Mouse (Mus musculus) liver, embryonic 16.5 days (tissue): Measurements from ENCODE around the gene Upp2. TPM values are rescaled to one million over a fixed set of nuclear protein-coding genes. Genes with fewer than 3 reads are reported as not detected.
A peak's percentile ranks its signal among the peaks of the same experiment; 100 is the strongest.

ENCODE experiments used
- ATAC-seq: fragments of 200-750 bp; cut with Nextera tagmentation; 2 replicates; pipeline ENCODE4 v1.8.0; 2017; ENCODE audit warnings: low read depth, mild to moderate bottlenecking, moderate number of reproducible peaks, moderate library complexity
- H3K27ac ChIP-seq: fragments of 300-500 bp; sonication (generic); 2 replicates; pipeline ENCODE4 v1.5.1; 2014; ENCODE audit warnings: mild to moderate bottlenecking, low read length
- H3K27me3 ChIP-seq: fragments of 300-500 bp; sonication (generic); 2 replicates; pipeline ENCODE4 v1.6.1; 2014; ENCODE audit warnings: low read depth, low read length, mixed read lengths; ENCODE audit not compliant: control insufficient read depth, insufficient read depth
- H3K36me3 ChIP-seq: fragments of 300-500 bp; sonication (generic); 2 replicates; pipeline ENCODE4 v1.6.1; 2014; ENCODE audit warnings: mild to moderate bottlenecking; ENCODE audit not compliant: control insufficient read depth, insufficient read depth
- H3K4me1 ChIP-seq: fragments of 300-500 bp; sonication (generic); 2 replicates; pipeline ENCODE4 v1.6.1; 2014; ENCODE audit warnings: low read depth, low read length, mixed read lengths; ENCODE audit not compliant: control insufficient read depth
- H3K4me2 ChIP-seq: fragments of 300-500 bp; sonication (generic); 2 replicates; pipeline ENCODE4 v1.6.1; 2014; ENCODE audit warnings: low read depth, low read length, mixed read lengths
- H3K4me3 ChIP-seq: fragments of 300-500 bp; sonication (generic); 2 replicates; pipeline ENCODE4 v1.5.1; 2014; ENCODE audit warnings: low read depth, mild to moderate bottlenecking, low read length
- H3K9ac ChIP-seq: fragments of 300-500 bp; sonication (generic); 2 replicates; pipeline ENCODE4 v1.6.1; 2014; ENCODE audit warnings: low read depth, low read length
- H3K9me3 ChIP-seq: fragments of 300-500 bp; sonication (generic); replicated peaks from 2 replicates; pipeline ENCODE4 v1.6.1; 2016; ENCODE audit warnings: low read length; ENCODE audit not compliant: control insufficient read depth
- WGBS: fragments of 180-500 bp; shearing (Covaris S2); extraction: QIAGEN DNeasy Blood & Tissue Kit; methylation state at CpG from one replicate; pipeline ENCODE4 v1.1.7; 2014; ENCODE audit not compliant: insufficient replicate concordance; 5-methylcytosine and 5-hydroxymethylcytosine counted together
- polyA plus RNA-seq: library from polyadenylated mRNA; unstranded; fragments of >200 nt; fragmentation: Nextera tagmentation; extraction: Ambion mirVana; gene quantifications from 2 replicates; pipeline ENCODE4 v1.2.1, GENCODE M21; 2015

Upp2 gene
- polyA plus RNA-seq, 1 experiment from 2014 or later = 5.5 TPM

- WGBS = 54% methylated on average over 7 of the region's 7 CpGs
Measured at GRCm38 (mm10) chr2:58787360-58787759, 220.3 kb downstream of the Upp2 start.

DNA sequence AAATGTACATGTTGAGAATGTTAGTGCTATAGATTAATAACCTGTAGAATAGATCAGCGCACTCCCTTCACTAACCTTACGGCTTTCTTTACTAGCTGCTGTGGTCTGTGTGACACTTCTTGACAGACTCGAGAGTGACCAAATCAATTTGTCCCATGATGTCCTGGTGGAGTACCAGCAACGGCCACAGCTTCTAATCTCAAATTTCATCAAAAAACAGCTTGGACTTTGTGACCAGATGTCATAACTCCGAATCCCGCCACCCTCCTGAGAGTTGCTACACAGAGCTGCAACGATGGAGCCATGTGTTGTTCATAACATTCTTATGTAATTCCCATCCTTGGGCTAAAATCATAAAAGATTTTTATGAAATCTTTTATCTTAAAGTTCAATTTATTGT, 222.8 kb downstream of the Upp2 start:
- 64% methylated on average over 7 of the region's 7 CpGs for WGBS
- no peak overlapping the region for H3K4me3 ChIP-seq
- no peak overlapping the region for H3K4me2 ChIP-seq
- no peaks in the 10 kb centered on the region for H3K9me3 ChIP-seq
- no peaks in the 10 kb centered on the region for H3K4me1 ChIP-seq
- H3K36me3 ChIP-seq = no peaks in the 10 kb centered on the region
- no peak overlapping the region for H3K9ac ChIP-seq
- no peak overlapping the region for H3K27ac ChIP-seq
- H3K27me3 ChIP-seq = no peaks in the 10 kb centered on the region
- no peak for ATAC-seq

More at GRCm38 (mm10) chr2:58787360-58787759, 220.3 kb downstream of the Upp2 start:
- Histone ChIP-seq H3K4me3 (no peak overlapping the region), H3K27ac (no peak overlapping the region), H3K9me3 (no peaks in the 10 kb centered on the region), H3K4me1 (no peaks in the 10 kb centered on the region), H3K27me3 (no peaks in the 10 kb centered on the region), H3K36me3 (no peaks in the 10 kb centered on the region), H3K9ac (no peak overlapping the region), H3K4me2 (no peak overlapping the region)
- ATAC-seq = no peak

DNA sequence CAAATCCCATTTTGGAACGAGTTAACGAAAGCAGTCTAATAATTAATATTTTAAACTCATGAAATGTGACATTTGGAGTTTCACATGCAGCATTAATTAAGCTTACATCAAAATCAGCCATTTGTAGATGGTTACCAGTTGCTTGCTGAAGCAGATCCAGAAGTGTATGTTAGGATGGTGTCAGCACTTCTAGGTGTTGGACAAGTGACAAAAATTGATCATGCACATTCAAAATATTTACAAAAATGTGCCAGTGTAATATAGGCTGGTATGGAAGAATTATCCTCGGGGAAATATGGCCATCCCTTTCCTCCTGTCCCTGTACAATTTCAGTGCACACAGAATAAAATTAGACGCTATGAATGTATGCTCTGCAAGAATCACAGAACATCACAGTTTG, 223.3 kb downstream of the Upp2 start:
- Histone ChIP-seq H3K4me3 (no peak overlapping the region), H3K9ac (no peak overlapping the region), H3K4me2 (no peak overlapping the region), H3K4me1 (no peaks in the 10 kb centered on the region), H3K27me3 (no peaks in the 10 kb centered on the region), H3K27ac (no peak overlapping the region), H3K9me3 (no peaks in the 10 kb centered on the region), H3K36me3 (no peaks in the 10 kb centered on the region)
- no peak for ATAC-seq
- 63% methylated on average over 4 of the region's 4 CpGs for WGBS

- Histone ChIP-seq H3K36me3 (no peaks in the 10 kb centered on the region), H3K27me3 (no peaks in the 10 kb centered on the region), H3K27ac (no peak overlapping the region), H3K4me2 (no peak overlapping the region), H3K9me3 (no peaks in the 10 kb centered on the region), H3K9ac (no peak overlapping the region), H3K4me1 (no peaks in the 10 kb centered on the region), H3K4me3 (no peak overlapping the region)
- WGBS = 59% methylated on average over 15 of the region's 15 CpGs
- ATAC-seq = peak; percentile 67
Measured at GRCm38 (mm10) chr2:58794489-58794888, 227.4 kb downstream of the Upp2 start.

DNA sequence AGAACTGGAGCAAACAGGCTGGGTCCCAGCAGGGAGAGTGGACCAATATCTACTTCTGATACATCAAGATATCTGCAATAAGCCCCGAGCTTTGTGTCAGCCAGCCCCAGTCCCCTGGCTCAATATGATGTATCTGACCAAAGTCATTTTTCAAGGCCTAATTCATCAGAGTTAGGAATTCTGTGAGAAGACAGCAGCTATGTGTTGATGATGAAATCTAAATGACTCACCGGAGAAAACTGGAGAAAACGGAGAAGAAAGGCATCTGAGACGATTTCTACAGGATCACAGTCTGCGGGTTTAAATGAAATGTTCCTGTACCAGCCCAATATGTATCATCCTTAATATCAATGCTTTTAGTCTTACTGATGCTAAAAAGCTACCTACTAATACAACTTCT, 228.3 kb downstream of the Upp2 start:
- WGBS = 68% methylated on average over 5 of the region's 5 CpGs
- no peak for ATAC-seq
- no peak overlapping the region for H3K27ac ChIP-seq

GRCm38 (mm10) chr2:58797506-58797905, 230.4 kb downstream of the Upp2 start:
- Histone ChIP-seq H3K4me2 (no peak overlapping the region), H3K27me3 (no peaks in the 10 kb centered on the region), H3K27ac (no peak overlapping the region), H3K9me3 (no peaks in the 10 kb centered on the region), H3K36me3 (no peaks in the 10 kb centered on the region), H3K4me1 (no peaks in the 10 kb centered on the region), H3K4me3 (no peak overlapping the region), H3K9ac (no peak overlapping the region)
- 69% methylated on average over 4 of the region's 4 CpGs for WGBS
- ATAC-seq = no peak

More for the DNA sequence above, 228.3 kb downstream of the Upp2 start:
- Histone ChIP-seq H3K4me2 (no peak overlapping the region), H3K36me3 (no peaks in the 10 kb centered on the region), H3K4me3 (no peak overlapping the region), H3K9me3 (no peaks in the 10 kb centered on the region), H3K27me3 (no peaks in the 10 kb centered on the region), H3K9ac (no peak overlapping the region), H3K4me1 (no peaks in the 10 kb centered on the region)

GRCm38 (mm10) chr2:58799126-58799525, 232.0 kb downstream of the Upp2 start:
- H3K4me3 ChIP-seq = no peak overlapping the region
- H3K9ac ChIP-seq = no peak overlapping the region
- H3K4me2 ChIP-seq = no peak overlapping the region
- H3K4me1 ChIP-seq = no peaks in the 10 kb centered on the region
- no peaks in the 10 kb centered on the region for H3K27me3 ChIP-seq
- H3K9me3 ChIP-seq = no peaks in the 10 kb centered on the region
- ATAC-seq = no peak
- no peak overlapping the region for H3K27ac ChIP-seq
- no peaks in the 10 kb centered on the region for H3K36me3 ChIP-seq
- 69% methylated on average over 9 of the region's 9 CpGs for WGBS

DNA sequence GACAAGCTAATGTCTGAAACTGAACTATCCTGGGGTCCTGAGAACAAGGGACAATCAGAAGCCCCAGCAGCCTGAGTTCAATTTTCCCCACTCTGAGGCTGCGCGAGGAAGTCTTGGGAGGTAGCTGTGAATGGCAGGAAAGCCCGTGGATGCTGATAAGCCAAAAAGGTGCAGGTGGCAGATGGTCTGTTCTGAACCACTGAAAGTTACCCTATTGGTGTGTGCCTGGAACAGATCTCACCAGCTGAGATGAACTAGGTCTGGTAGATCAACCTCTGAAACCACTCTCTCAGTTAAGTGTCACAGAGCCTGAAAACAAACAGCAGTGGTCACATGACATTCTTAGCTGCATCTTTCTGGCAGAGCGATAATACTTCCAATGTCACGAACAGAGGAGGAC, 232.5 kb downstream of the Upp2 start:
- 57% methylated on average over 5 of the region's 5 CpGs for WGBS
- no peak for ATAC-seq
- no peaks in the 10 kb centered on the region for H3K4me1 ChIP-seq

DNA sequence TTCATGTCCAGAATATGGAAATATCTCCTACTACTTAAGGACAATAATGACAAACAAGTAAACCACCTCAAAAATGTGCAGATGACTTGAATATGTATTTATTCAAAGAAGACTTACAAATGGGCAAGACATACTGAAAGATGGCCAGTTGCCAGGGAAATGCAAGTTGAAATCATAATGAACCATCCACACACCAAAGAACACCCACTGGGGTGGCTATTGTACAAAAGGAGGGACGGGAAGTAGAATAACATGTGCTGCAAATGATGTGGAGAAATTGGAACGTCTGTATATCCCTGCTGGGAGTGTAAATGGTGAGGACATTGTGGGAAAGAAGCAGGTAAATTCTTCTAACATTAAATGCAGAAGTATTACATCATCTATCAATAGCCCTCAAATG, 245.8 kb downstream of the Upp2 start:
- no peak for ATAC-seq
- Histone ChIP-seq H3K4me1 (no peaks in the 10 kb centered on the region), H3K9ac (no peak overlapping the region), H3K36me3 (no peaks in the 10 kb centered on the region), H3K9me3 (no peaks in the 10 kb centered on the region), H3K27ac (no peak overlapping the region), H3K27me3 (no peaks in the 10 kb centered on the region), H3K4me3 (no peak overlapping the region), H3K4me2 (no peak overlapping the region)
- 43% methylated on average over 2 of the region's 2 CpGs for WGBS

More for the DNA sequence above, 232.5 kb downstream of the Upp2 start:
- H3K4me3 ChIP-seq = no peak overlapping the region
- H3K27ac ChIP-seq = no peak overlapping the region
- H3K36me3 ChIP-seq = no peaks in the 10 kb centered on the region
- H3K4me2 ChIP-seq = no peak overlapping the region
- H3K9me3 ChIP-seq = no peaks in the 10 kb centered on the region
- H3K9ac ChIP-seq = no peak overlapping the region
- no peaks in the 10 kb centered on the region for H3K27me3 ChIP-seq
